Mouse (Mus musculus) c-Kit-positive CD71-positive TER-119-negative erythroid progenitor cells, embryonic 14.5 days (primary cell): ENCODE data around the gene Zc3h14.

ENCODE experiments used
- DNase-seq: peaks from one replicate; pipeline ENCODE4 v3.0.0-alpha.2; 2013; ENCODE audit warnings: low read depth

Zc3h14 gene

GRCm38 (mm10) chr12:98746746-98747379 is at the start of gene Zc3h14:
Gene Zc3h14 (plus strand): TSS chr12:98746964.
- DNase-seq = peak; percentile 82

GRCm38 (mm10) chr12:98697202-98697601 is 49.6 kb upstream of the Zc3h14 start:
- no peak for DNase-seq

- DNase-seq = no peak
These were observed 45.2 kb upstream of the Zc3h14 start for GRCm38 (mm10) chr12:98701564-98701963.

- DNase-seq = no peak
These were observed 43.2 kb upstream of the Zc3h14 start for GRCm38 (mm10) chr12:98703554-98703953.

- no peak for DNase-seq
These were observed 42.8 kb upstream of the Zc3h14 start for GRCm38 (mm10) chr12:98703961-98704360.

- no peak for DNase-seq
These were observed 33.9 kb upstream of the Zc3h14 start for GRCm38 (mm10) chr12:98712819-98713218.

- no peak for DNase-seq
These were observed 33.1 kb upstream of the Zc3h14 start for GRCm38 (mm10) chr12:98713621-98714103.

GRCm38 (mm10) chr12:98714757-98715156 is 32.0 kb upstream of the Zc3h14 start:
- DNase-seq = no peak

GRCm38 (mm10) chr12:98716142-98716541 is 30.6 kb upstream of the Zc3h14 start:
- DNase-seq = no peak

GRCm38 (mm10) chr12:98720628-98721027 is 26.1 kb upstream of the Zc3h14 start:
- DNase-seq = no peak

GRCm38 (mm10) chr12:98721030-98721429 is 25.7 kb upstream of the Zc3h14 start:
- DNase-seq = no peak

GRCm38 (mm10) chr12:98724224-98724623 is 22.5 kb upstream of the Zc3h14 start:
- DNase-seq = no peak

- DNase-seq = no peak
These were observed 21.8 kb upstream of the Zc3h14 start for GRCm38 (mm10) chr12:98724976-98725375.

GRCm38 (mm10) chr12:98726078-98726477 is 20.7 kb upstream of the Zc3h14 start:
- no peak for DNase-seq

- no peak for DNase-seq
These were observed 19.6 kb upstream of the Zc3h14 start for GRCm38 (mm10) chr12:98727186-98727585.

GRCm38 (mm10) chr12:98730682-98731081 is 16.1 kb upstream of the Zc3h14 start:
- no peak for DNase-seq

- no peak for DNase-seq
These were observed 13.6 kb upstream of the Zc3h14 start for GRCm38 (mm10) chr12:98733165-98733564.

- DNase-seq = no peak
These were observed 13.0 kb upstream of the Zc3h14 start for GRCm38 (mm10) chr12:98733776-98734175.

GRCm38 (mm10) chr12:98734246-98734879 is 12.4 kb upstream of the Zc3h14 start:
- DNase-seq = peak; percentile 78

- DNase-seq = no peak
These were observed 11.6 kb upstream of the Zc3h14 start for GRCm38 (mm10) chr12:98734880-98735801.

GRCm38 (mm10) chr12:98736951-98737800 is 9.6 kb upstream of the Zc3h14 start, which contains the start of gene Ptpn21:
Gene Ptpn21 (minus strand): TSS chr12:98737405.
- DNase-seq = no peak
